Mouse (Mus musculus) left cerebral cortex, adult 11 months (tissue): ENCODE data around the gene 1700061G19Rik.

ENCODE experiments used
- DNase-seq: peaks from one replicate; pipeline ENCODE4 v3.0.0; 2022; ENCODE audit warnings: low spot score

The 1700061G19Rik gene

DNA sequence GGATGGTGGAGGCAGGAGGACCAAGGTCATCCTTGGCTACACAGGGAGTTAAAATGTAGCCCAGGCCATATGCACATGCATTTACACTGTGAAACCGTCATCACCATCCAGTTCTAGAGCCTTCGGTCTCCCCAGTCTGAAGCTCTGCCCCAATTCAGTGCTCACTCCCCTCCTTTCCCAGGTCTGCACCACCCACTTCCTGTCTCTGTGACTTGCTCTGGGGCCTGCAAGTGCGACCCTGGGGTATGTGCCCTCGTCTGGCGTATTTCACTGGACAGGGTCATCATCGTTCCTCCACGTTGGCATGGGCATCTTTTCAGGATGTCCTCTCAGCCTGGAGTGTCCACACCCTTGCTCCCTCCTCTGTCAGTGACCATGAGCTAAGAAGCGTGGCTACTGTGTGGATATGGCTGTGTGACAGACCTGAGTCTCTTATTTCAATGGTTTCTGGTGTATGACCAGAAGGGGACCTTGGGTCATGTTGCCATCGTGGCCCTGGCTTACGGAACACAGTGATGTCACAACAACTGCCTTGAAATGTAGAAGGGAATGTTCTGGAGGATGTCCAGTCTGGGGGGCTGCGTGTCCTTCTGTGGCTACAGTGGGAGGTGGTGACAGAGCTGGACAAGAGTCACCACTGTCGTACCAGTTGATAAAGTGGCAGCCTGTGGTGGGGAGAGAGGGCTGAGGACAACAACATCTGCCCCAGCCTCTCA lies at the start of gene 1700061G19Rik:
Gene 1700061G19Rik (plus strand): TSS at position 542 of the 716 bp plus-strand sequence.
- no peak for DNase-seq

DNA sequence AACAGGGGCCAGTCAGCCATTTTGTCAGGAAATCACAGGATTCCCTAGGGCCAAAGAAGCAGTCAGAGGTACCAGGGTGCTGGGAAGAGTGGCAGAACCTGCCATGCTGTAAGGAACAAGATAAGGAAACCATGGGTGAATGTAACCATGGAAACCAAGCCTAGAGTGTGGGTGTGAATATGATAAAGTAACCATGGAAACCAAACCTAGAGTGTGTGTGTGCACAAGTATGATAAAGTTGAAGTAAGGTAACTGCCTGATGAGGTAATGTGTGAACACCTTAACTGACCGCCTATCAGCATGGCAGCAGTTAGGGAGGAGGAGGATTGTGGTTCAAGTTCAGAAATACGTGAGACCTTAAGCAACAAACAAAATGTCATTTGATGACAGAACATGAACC lies 48.6 kb upstream of the 1700061G19Rik start:
- no peak for DNase-seq

DNA sequence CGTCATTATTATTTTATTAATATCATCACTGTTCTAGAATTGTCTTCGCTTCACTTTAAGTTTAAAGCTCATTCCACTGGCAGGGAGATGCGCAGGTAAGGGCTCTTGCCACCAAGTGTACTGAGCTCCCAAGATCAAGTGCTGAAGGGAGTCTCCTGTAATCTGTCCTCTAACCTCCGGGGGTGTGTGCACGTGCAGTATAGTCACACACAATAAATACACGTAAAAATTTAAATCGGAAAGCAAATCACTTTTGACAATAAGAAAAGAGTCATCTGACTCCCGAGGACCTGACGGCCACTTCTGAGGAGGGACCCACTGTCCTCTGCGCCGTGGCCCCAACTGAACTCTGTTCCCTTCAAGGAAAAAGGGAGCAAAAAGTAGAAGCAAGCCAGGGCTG lies 46.1 kb upstream of the 1700061G19Rik start:
- DNase-seq: no peak

DNA sequence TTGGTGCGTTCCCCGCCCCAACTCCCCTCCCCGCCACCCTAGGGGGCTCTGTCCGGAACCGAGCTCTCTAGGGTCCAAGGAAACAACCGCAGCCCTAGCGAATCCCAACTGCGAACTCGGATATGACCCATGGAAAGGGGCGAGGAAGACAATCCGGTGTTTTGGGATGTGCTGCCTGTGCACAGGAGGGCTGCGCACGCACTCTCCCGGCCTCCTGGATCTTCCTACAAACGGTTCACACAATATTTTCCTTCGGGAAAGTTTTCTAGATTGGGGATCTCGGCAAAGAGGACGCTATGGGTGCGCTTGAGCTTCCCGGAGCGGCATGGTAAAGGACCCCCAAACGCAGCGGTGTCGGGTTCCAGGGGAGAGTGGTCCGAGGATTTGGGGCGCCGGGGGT lies 45.5 kb upstream of the 1700061G19Rik start:
- DNase-seq: no peak

DNA sequence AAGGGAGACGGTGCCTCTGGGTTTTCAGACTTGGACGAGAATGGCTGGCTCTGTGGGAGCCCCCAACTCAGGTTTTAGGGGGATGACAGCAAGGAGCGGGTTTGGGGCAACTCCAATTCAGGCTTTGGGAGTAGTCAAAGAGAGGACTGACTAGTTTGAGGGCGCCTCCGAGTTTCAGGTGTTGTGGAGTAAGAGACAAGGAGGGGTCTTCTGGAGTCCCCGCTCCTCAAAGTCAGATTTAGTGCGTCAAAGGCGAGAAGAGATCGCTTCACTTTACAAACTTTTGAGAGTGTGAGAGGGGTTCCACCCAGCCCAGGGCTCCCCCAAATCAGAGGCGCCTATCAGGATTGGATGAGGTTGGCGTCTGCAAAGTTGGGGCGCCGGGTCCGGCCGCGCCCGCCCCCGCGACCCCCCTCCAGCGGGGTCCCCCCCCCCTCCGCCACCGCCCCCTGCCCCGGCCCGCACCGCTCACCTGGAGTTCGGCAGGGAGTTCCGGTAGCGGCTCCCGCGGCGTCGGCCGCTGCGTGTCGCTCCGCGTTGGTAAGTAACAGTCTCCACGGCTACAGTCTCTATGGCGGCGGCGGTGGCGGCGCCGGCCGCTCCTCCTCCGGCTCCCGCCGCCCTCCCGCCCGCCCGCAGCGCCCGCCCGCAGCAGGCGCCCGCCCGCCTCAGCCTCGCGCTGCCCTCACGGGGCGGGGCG lies 44.7 kb upstream of the 1700061G19Rik start, which contains the start of gene Rfx2:
Gene Rfx2 (minus strand): TSS at position 603 of the 700 bp plus-strand sequence.
- DNase-seq: no peak

DNA sequence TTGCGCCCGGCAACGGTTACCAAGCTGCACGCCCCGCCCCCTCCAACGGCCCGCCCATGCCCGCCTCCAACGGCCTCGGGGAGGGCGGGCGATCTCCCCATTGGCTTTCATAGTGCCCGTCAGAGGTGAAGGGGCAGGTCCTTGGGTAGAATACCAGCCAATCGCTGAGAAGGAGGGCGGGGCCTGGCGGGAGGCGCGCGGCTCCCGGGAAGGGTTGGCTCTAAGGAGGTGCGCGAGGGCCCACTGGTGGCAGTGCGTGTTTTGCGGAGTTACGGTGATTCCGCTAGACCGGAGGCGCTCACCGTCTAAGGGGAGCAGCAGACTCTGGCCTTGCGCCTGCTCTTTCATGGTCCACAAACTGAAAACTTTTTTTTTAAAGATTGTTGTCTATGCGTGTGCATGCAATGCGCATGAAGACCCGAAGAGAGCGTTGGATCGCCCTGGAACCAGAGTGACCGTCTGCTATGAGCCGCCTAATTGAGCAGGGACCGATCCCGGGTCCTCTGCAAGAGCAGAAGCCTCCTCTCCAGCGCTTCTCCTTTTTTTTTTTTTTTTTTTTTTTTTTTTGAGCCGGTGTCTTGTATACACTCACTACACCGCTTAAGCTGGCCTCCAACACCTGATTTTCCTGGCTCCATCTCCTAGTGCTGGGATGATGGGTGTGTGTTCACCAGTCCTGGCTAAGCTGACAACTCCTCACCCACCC lies 44.0 kb upstream of the 1700061G19Rik start:
- peak; percentile 97 for DNase-seq

DNA sequence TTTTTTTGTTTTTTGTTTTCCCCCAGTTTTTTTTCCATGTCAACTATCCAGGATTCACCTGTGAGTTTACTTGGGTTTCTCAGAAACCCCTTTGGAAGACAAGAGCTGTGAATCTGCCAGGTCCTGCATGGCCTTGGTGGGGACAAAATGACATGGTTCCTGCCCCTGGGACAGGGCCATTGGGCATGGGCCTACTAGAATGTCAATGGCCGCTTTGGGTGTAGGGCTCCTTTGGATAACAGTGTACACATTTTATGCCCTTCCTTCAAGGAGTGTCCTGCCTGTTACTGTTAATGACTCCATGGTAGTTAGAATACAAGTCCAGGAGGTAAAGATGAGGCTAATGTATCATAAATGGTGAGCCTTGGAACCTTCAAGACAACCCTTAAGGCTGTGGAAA lies 42.4 kb upstream of the 1700061G19Rik start:
- no peak for DNase-seq

DNA sequence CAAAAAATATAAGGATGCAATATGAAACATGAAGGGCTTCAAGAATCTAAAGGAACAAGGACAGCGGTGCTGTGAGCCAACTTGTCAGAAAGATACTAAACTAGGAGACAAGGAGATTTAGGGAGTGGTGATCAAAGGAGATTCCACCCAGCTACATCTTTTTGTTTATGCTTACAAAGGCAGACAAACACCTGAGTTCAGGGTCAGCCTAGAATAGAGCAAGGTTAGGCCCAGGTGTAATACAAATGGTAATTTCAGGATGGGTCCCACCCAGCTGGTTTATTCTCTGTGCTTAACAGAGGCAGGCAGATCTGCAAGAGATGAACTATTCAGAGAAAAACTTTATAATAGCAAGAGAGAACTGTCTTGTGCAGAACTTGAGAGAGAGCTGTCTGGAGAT lies 41.9 kb upstream of the 1700061G19Rik start:
- no peak for DNase-seq

DNA sequence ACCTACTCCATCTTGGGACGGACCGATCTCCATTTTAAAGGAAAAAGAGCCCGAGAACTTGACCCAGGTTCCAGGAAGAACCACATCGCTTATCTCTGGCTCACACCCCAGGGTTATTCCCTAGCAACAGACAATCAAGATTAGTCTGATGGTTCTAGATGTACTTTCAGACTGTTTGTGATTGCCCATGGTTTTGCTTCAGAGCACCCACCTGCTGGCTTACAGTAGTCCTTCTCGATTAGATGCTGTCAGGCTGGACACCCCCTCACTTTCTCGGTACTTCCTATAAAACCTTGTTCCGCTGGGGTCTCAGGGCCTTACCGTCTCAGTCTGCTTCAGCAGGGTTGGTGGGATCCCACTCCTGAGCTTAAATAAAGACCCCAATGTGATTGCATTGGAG lies 38.9 kb upstream of the 1700061G19Rik start:
- no peak for DNase-seq

DNA sequence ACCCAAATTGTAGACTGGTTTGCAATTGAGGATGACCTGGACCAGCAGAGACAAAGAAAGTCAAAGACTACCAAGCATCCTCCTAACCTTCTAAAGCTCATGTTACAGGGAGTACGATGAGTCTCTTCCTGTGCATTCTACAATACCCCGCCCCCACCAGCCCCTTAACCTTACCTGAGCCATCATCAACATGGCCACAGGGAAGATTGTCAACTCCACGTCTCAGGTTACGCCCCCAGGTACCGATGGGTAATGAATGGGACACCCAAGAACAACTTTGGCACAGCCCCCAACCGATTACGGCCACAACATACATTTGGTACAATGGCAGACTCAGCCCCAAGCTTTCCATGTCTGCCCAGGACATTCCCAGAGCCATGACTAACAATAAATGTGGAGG lies 34.8 kb upstream of the 1700061G19Rik start:
- DNase-seq: no peak

DNA sequence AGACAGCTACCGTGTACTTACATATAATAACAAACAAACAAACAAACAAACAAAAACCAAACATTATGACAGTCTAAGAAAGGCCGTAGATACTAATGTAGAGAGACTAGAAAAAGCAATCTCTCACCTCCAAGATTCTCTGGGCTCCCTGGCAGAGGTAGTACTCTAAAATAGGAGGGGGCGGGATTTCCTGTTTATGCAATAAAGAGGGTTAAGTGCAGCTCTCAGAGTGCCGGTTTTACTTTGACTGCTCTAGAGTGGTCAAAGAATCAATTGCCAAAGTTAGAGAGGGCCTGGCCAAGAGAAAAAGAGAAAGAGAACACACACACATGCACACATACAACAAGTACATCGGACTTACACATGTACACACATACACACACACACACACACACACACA lies 33.1 kb upstream of the 1700061G19Rik start:
- no peak for DNase-seq

DNA sequence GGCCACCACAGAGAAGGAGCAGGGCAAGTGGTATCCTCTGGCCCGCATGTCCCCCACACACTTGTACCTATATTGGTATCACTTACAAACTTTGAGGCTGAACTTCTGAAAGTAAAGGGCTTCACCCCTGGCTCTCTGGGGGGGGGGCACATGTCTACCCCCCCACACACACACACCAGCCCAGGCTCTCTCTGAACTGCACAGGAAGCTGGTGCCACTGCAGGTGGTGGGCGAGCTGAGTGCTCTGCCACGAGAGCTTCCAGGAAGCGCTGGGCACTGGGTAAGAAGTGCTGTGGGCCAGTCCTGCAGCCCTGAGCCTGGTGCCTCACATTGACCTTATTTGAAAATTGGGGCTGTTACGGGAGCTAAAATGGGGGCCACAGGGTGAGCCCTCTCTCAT lies 31.6 kb upstream of the 1700061G19Rik start:
- no peak for DNase-seq

DNA sequence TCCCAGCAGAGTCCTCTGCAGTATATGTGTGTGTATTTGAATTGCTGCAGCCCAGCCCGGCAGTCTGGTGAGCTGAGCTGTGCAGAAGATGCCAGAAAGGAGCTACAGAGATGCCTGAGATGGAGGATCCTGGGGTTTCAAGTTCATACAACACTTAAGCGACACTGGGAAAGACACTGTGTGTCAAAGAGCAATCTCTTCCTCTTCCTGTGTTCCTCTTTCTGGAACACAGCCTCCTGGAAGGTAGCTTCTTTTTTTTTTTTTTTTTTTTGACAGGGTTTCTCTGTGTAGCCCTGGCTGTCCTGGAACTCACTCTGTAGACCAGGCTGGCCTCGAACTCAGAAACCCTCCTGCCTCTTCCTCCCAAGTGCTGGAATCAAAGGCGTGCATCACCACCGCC lies 26.5 kb upstream of the 1700061G19Rik start:
- no peak for DNase-seq

DNA sequence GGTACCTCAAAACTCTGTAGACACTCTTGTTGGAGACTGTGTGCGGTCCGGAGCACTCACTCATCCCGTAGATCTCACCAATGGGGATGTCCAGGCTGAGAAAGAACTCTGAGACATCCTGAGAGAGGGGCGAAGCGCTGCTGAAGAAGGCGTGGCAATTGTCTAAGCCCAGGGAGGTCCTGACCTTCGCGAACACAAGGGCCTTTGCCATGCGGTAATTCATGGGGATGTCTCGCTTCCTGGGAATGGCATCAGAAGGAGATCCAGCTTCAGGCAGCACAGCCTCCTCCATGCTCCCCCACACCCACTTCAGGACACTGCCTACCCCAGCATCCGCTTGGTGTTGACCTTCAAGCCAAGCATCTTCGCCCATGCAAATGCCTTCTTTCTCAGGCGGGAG lies 25.6 kb upstream of the 1700061G19Rik start:
- no peak for DNase-seq

DNA sequence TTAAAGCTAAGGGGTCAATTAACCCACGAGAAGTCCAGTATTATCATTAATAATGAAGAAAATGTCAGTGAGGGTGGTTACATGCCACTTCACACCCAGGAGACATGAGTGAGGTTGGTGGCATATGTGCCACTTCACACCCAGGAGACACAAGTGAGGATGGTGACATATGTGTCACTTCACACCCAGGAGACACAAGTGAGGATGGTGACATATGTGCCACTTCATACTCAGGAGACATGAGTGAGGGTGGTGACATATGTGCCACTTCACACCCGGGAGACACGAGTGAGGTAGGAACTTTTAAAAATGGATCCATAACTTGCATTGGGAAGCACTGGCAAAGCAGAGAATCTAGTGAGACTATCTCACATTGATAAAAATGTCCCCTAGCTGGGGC lies 24.1 kb upstream of the 1700061G19Rik start:
- no peak for DNase-seq

DNA sequence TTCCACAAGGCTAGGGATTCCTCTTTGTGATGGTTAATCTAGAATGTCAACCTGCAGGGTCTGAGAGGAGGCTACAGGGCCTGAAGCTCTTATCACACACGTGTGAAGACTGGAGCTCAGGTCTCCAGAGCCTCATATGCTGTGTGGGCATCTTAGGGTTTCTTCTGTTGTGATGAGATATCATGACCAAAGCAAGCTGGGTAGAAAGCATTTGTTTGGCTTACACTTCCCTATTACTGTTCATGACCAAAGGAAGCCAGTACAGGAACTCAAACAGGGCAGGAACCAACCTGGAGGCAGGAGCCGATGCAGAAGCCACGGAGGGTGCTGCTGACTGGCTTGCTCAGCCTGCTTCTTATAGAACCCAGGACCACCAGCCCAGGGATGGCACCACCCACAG lies 19.9 kb upstream of the 1700061G19Rik start:
- DNase-seq: no peak

DNA sequence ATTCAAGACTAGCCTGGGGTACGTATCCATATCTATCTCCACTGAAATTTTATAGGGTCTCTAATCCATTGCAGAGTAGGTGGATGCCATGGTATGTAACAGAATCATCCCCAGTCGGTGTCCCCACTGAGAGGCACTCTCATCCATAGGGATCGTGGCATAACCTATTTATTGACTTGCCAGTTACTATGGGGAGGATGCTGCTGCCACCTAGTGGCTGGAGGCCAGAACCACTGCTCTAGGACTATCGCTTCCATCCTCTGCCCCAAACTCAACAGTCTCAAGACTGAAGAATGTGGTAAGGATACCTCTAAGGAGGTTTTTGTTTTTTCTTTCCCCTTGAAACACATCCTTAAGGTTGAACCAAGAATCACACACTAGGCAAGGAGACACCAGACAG lies 17.1 kb upstream of the 1700061G19Rik start:
- DNase-seq: peak; percentile 21

DNA sequence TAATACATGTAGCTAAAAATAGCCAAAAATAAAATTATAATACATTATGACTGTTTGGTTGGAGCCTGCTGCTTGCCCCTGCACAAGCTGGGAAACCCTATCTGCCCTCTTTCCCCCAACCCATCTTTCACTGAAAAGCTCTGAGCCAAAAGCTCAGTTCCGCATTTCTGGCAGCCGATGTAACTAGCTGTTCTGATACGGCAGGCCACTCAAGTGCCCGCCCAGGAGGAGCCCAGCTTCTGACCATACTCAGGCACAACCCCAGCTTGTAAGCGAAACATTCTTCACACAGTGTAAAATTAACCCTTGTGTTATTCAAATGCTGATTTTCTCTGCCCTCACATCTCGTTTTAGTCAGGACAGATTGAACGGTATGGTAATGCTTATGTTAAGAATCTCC lies 16.4 kb upstream of the 1700061G19Rik start:
- DNase-seq: no peak

DNA sequence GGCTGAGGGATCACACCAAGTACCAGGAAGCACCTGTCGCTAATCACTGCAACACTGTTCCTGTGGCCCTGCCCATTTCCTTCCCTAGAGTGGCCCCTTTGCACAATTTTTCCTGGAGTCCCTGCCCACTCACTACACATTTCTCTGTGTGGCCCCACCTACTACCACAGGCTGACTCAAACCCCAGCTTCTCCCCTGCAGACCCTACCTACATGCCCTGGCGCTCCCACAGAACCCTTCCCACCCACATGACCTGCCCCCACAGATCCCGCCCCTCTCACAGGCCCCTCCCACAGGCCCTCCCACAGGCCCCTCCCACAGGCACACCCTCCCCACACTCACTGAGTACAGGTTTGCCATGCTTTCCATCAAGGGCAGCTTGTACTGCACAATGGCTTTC lies 14.1 kb upstream of the 1700061G19Rik start:
- DNase-seq: no peak

DNA sequence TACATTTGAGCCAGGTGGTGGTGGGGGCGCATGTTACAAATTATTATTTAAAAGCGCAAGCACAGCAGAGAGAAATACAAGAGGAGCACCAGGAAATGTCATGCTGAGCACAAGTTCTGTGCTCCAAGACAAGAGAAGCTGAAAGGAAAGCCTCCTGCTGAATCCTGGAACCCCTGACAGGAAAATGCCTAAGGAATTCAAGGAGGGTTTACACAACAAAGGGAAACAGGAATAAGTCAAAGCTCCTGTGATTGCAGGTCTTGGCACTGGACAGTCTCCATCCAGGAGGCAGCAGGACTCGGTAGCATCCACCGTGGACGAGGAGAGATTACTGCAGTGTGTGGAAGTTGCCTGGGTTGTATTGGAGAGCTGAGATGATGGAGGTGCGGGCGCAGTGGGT lies 9.2 kb upstream of the 1700061G19Rik start:
- DNase-seq: no peak

DNA sequence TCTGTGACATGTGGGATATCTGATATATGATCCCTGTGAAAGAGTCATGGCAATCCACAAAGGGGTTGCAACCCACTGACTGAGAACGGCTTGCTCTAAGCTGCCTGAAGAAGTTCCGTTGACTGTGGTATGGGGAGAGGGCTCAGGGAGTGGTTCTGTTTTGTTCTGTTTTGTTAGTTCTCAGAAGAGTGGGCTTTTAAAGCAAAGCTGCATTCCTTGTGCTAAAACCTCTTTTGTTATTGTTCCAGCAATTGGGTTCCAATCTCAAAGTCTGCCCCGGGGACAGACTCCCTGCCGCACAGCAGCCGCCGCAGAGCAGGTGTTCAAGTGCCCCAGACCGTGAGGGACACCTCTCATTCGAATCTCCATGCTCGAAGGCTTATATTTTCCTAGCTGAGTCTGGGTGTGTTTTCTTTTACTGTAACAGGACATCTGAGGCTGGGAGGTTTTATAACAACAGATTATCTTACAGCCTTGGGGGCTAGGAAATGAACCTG lies 5.7 kb upstream of the 1700061G19Rik start:
- no peak for DNase-seq

DNA sequence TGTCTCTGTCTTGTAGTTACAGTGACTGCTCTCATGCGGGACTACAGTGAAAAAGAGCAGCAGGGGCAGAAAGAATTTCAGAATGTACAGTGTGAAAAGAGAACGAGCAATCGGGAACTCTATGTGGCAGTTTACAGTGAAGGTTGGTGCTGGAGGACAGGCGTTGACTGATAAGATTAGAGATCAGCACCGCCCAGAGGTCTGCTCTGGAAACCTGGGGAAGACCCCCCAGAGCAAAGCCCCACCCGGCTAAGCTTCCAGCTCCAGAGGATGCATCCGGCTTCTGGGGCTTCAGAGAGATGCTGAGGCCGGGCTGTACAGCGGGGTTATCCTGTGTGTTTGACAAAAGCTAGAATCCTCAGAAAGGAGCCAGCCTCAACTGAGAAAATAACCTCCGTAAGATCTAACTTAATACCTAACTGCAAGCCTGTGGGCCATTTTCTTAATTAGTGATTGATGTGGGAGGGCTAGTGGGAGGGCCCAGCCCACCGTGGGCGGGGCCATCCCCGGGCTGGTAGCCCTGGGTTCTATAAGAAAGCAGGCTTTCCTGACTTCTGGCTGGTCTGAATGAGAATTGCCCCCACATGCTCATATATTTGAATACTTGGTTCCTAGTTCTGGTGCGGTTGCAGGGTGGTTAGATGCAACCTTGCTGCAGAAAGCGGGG lies 4.9 kb upstream of the 1700061G19Rik start:
- DNase-seq: no peak
